Mouse (Mus musculus) limb, embryonic 13.5 days (tissue): ENCODE measurements around the gene Sec14l2. TPM values are rescaled to one million over a fixed set of nuclear protein-coding genes. Genes with fewer than 3 reads are reported as not detected.
"Not testable (repeated sequence)": the region's sequence is repeated elsewhere in the genome, so short reads cannot be mapped to it uniquely, and the experiment has no call there.

Experiments
- ATAC-seq: fragments of 200-750 bp; cut with Nextera tagmentation; 2 replicates; pipeline ENCODE4 v1.8.0; 2017; ENCODE audit warnings: low read depth, moderate number of reproducible peaks, moderate TSS enrichment; ENCODE audit not compliant: low FRiP score
- H3K27ac ChIP-seq: fragments of 300-500 bp; sonication (generic); 2 replicates; pipeline ENCODE4 v1.5.1; 2015; ENCODE audit warnings: inconsistent platforms, mild to moderate bottlenecking, moderate library complexity
- H3K27me3 ChIP-seq: fragments of 300-500 bp; sonication (generic); 2 replicates; pipeline ENCODE4 v1.6.1; 2015; ENCODE audit warnings: mild to moderate bottlenecking, inconsistent platforms
- H3K36me3 ChIP-seq: fragments of 300-500 bp; sonication (generic); 2 replicates; pipeline ENCODE4 v1.6.1; 2015; ENCODE audit warnings: inconsistent platforms, mild to moderate bottlenecking, moderate library complexity
- H3K4me1 ChIP-seq: fragments of 300-500 bp; sonication (generic); 2 replicates; pipeline ENCODE4 v1.6.1; 2015; ENCODE audit warnings: inconsistent platforms
- H3K4me2 ChIP-seq: fragments of 300-500 bp; sonication (generic); replicated peaks from 2 replicates; pipeline ENCODE4 v1.6.1; 2015; ENCODE audit warnings: inconsistent platforms, mild to moderate bottlenecking, moderate library complexity
- H3K4me3 ChIP-seq: fragments of 300-500 bp; sonication (generic); 2 replicates; pipeline ENCODE4 v1.5.1; 2015; ENCODE audit warnings: moderate library complexity, mild to moderate bottlenecking, inconsistent platforms
- H3K9ac ChIP-seq: fragments of 300-500 bp; sonication (generic); 2 replicates; pipeline ENCODE4 v1.6.1; 2015; ENCODE audit warnings: mild to moderate bottlenecking, inconsistent platforms
- H3K9me3 ChIP-seq: fragments of 300-500 bp; sonication (generic); 2 replicates; pipeline ENCODE4 v1.6.1; 2016; ENCODE audit warnings: inconsistent platforms
- WGBS: fragments of 180-500 bp; shearing (Covaris S2); methylation state at CpG from one replicate; pipeline ENCODE4 v1.1.7; 2015; 5-methylcytosine and 5-hydroxymethylcytosine counted together
- polyA plus RNA-seq: library from polyadenylated mRNA; unstranded; fragments of >200 nt; fragmentation: Nextera tagmentation; extraction: Ambion mirVana; gene quantifications from 2 replicates; pipeline ENCODE4 v1.2.1, GENCODE M21; 2015

Gene Sec14l2
- polyA plus RNA-seq, 1 experiment from 2014 or later = 3.5 TPM

DNA sequence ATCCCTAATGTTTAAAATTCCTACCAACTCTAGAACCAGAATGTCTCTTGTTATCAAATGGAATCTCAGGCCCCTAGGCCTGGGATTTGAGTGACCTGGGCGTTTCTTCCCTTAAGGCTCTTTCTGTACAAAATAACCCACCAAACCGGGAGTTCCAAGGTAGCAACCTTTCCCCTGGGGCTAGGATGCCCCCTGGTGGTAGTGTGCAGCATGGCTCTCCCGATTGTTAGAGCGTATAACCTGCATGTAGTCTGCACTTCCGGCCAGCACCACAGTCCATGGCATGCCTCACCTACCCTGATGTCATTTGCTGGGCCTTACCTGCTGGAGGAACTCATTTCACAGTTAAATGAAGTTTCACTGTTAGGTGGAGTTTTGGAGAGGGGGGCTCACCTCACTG is 707 bp upstream of the Sec14l2 start:
- H3K27ac ChIP-seq = no peak overlapping the region
- H3K9ac ChIP-seq = no peak overlapping the region
- peaks cover 20% of the 10 kb centered on the region; the same call in 1 of the 2 replicates for H3K9me3 ChIP-seq
- WGBS = 50% methylated on average over 5 of the region's 5 CpGs
- ATAC-seq = no peak
- H3K4me3 ChIP-seq = no peak overlapping the region
- no peaks in the 10 kb centered on the region for H3K36me3 ChIP-seq
- no peak overlapping the region for H3K4me2 ChIP-seq
- H3K4me1 ChIP-seq = peaks cover 2% of the 10 kb centered on the region
- H3K27me3 ChIP-seq = peaks cover 22% of the 10 kb centered on the region

GRCm38 (mm10) chr11:4122226-4122625 is 989 bp downstream of the Sec14l2 start:
- WGBS = 82% methylated on average over 5 of the region's 5 CpGs
- H3K27me3 ChIP-seq = peaks cover 37% of the 10 kb centered on the region
- no peak overlapping the region for H3K27ac ChIP-seq
- H3K4me1 ChIP-seq = peaks cover 17% of the 10 kb centered on the region
- no peak overlapping the region for H3K4me3 ChIP-seq
- no peak overlapping the region for H3K9ac ChIP-seq
- H3K4me2 ChIP-seq = no peak overlapping the region
- H3K9me3 ChIP-seq = peaks cover 20% of the 10 kb centered on the region; the same call in 1 of the 2 replicates
- no peaks in the 10 kb centered on the region for H3K36me3 ChIP-seq
- no peak for ATAC-seq

DNA sequence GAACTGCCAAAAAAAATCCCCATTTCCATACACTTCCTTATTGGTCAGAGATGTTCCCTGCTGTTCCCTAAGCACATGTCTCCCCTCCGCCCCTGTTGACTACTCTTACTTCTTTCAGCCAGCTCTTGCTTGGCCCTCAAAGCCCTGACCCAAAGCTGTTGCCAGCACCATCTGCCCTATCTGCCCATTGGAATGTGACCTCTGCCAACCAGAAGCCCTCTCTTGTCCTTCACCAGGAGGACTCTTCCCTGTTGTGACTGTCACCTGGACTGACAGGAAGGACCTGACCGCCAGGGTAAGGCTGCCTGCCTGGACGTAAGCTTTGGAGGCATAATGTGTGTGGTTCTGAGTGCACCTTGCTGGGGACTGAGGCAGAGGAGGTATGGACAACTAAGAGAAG is 1.5 kb downstream of the Sec14l2 start:
- Histone ChIP-seq H3K36me3 (no peaks in the 10 kb centered on the region), H3K4me1 (peaks cover 21% of the 10 kb centered on the region), H3K9ac (no peak overlapping the region), H3K4me3 (no peak overlapping the region), H3K27ac (no peak overlapping the region), H3K9me3 (peaks cover 16% of the 10 kb centered on the region; the same call in 1 of the 2 replicates), H3K27me3 (peaks cover 42% of the 10 kb centered on the region), H3K4me2 (no peak overlapping the region)
- ATAC-seq = no peak
- 75% methylated on average over 3 of the region's 3 CpGs for WGBS

DNA sequence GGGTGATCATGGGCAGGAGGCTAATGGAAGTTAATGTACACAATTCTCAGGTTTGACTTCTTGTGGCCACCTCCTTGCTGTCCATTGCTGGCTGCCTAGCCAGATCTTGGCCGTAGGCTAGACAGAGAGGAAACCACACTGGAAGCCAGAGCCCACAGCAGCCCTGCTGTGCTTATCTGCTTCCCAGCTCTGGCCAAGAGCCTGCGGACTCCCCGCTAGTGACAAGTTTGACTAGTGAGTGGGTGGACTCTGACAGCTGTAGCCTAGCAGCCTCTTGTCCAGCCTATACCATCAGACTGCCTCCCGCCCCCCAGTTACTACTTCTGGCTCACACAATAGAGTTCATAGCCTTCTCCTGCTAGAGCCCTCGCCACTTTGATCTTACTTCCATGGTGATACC is 3.6 kb downstream of the Sec14l2 start:
- Histone ChIP-seq H3K9me3 (no peaks in the 10 kb centered on the region), H3K4me2 (no peak overlapping the region), H3K4me1 (peaks cover 21% of the 10 kb centered on the region), H3K4me3 (no peak overlapping the region), H3K9ac (no peak overlapping the region), H3K27me3 (peaks cover 46% of the 10 kb centered on the region), H3K36me3 (no peaks in the 10 kb centered on the region), H3K27ac (no peak overlapping the region)
- ATAC-seq = no peak
- WGBS = 79% methylated on average over 5 of the region's 5 CpGs

- peak; percentile 64 for ATAC-seq
- peak overlapping the region; percentile 63 for H3K4me3 ChIP-seq
- WGBS = 3% methylated on average over 41 of the region's 41 CpGs
- H3K9me3 ChIP-seq = no peaks in the 10 kb centered on the region
- peak overlapping the region; percentile 39; the same call in 1 of the 2 replicates for H3K27ac ChIP-seq
- H3K9ac ChIP-seq = peak overlapping the region; percentile 85
- H3K36me3 ChIP-seq = no peaks in the 10 kb centered on the region
- H3K4me1 ChIP-seq = peaks cover 21% of the 10 kb centered on the region
- peak overlapping the region; percentile 96 for H3K4me2 ChIP-seq
- H3K27me3 ChIP-seq = peaks cover 46% of the 10 kb centered on the region
Measured at GRCm38 (mm10) chr11:4118081-4118921, 4.9 kb downstream of the Sec14l2 start.

- Histone ChIP-seq H3K4me2 (peak overlapping the region; percentile 96), H3K4me3 (peak overlapping the region; percentile 63), H3K27me3 (peaks cover 46% of the 10 kb centered on the region), H3K36me3 (no peaks in the 10 kb centered on the region), H3K9ac (peak overlapping the region; percentile 85), H3K27ac (no peak overlapping the region), H3K4me1 (peaks cover 21% of the 10 kb centered on the region), H3K9me3 (no peaks in the 10 kb centered on the region)
- 27% methylated on average over 3 of the region's 3 CpGs for WGBS
- ATAC-seq = no peak
Measured at GRCm38 (mm10) chr11:4117372-4118071, 5.7 kb downstream of the Sec14l2 start.

GRCm38 (mm10) chr11:4116458-4117141 is 6.6 kb downstream of the Sec14l2 start:
- Histone ChIP-seq H3K9ac (no peak overlapping the region), H3K4me2 (peak overlapping the region; percentile 96), H3K27ac (no peak overlapping the region), H3K27me3 (peaks cover 46% of the 10 kb centered on the region), H3K9me3 (no peaks in the 10 kb centered on the region), H3K4me1 (peaks cover 21% of the 10 kb centered on the region), H3K36me3 (no peaks in the 10 kb centered on the region), H3K4me3 (no peak overlapping the region)
- no peak for ATAC-seq
- WGBS = 56% methylated on average over 11 of the region's 11 CpGs

DNA sequence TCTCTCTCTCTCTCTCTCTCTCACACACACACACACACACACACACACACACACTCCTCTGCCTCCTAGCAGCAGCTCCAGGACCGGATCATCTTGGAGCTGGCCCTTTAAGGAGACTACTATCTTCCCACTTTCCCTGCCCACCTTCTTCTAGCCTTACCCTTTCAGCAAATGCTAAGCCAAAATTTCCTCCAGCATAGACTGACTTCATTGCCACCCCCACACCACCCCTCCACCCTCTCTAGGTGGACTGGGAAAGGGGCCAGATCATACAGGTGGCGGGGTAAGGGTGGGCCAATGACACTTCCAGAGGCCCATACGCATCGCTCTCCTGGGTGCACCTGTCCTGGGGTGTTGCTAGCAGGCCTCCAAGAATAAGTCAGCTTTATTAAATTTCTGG is 7.8 kb downstream of the Sec14l2 start:
- H3K36me3 ChIP-seq = peaks cover 4% of the 10 kb centered on the region; the same call in 1 of the 2 replicates

GRCm38 (mm10) chr11:4114541-4114940 is 8.7 kb downstream of the Sec14l2 start:
- H3K4me2 ChIP-seq, ATAC-seq, H3K36me3 ChIP-seq, H3K4me3 ChIP-seq, H3K9me3 ChIP-seq, H3K27ac ChIP-seq, H3K9ac ChIP-seq: not testable (repeated sequence)
- H3K4me1 ChIP-seq = peaks cover 21% of the 10 kb centered on the region
- H3K27me3 ChIP-seq = peaks cover 30% of the 10 kb centered on the region
- WGBS = 86% methylated on average over 6 of the region's 6 CpGs

More for the DNA sequence above, 7.8 kb downstream of the Sec14l2 start:
- Histone ChIP-seq H3K4me3 (no peak overlapping the region), H3K9ac (no peak overlapping the region), H3K4me1 (peaks cover 21% of the 10 kb centered on the region), H3K9me3 (no peaks in the 10 kb centered on the region), H3K27me3 (peaks cover 39% of the 10 kb centered on the region), H3K4me2 (no peak overlapping the region), H3K27ac (no peak overlapping the region)
- WGBS = 88% methylated on average over 4 of the region's 4 CpGs
- ATAC-seq = no peak

- H3K27me3 ChIP-seq = peaks cover 25% of the 10 kb centered on the region
- H3K4me2 ChIP-seq = no peak overlapping the region
- no peak overlapping the region for H3K27ac ChIP-seq
- H3K9me3 ChIP-seq = no peaks in the 10 kb centered on the region
- no peak overlapping the region for H3K9ac ChIP-seq
- no peak for ATAC-seq
- peaks cover 20% of the 10 kb centered on the region for H3K4me1 ChIP-seq
- peaks cover 7% of the 10 kb centered on the region; the same call in 1 of the 2 replicates for H3K36me3 ChIP-seq
- no peak overlapping the region for H3K4me3 ChIP-seq
- WGBS = 83% methylated on average over 6 of the region's 6 CpGs
Measured at GRCm38 (mm10) chr11:4113970-4114369, 9.2 kb downstream of the Sec14l2 start.

GRCm38 (mm10) chr11:4113496-4113895 is 9.7 kb downstream of the Sec14l2 start:
- Histone ChIP-seq H3K9ac (no peak overlapping the region), H3K36me3 (peaks cover 12% of the 10 kb centered on the region), H3K9me3 (no peaks in the 10 kb centered on the region), H3K4me2 (no peak overlapping the region), H3K4me1 (peaks cover 15% of the 10 kb centered on the region), H3K4me3 (no peak overlapping the region), H3K27me3 (peaks cover 22% of the 10 kb centered on the region), H3K27ac (no peak overlapping the region)
- no peak for ATAC-seq
- WGBS = 83% methylated on average over 4 of the region's 4 CpGs

DNA sequence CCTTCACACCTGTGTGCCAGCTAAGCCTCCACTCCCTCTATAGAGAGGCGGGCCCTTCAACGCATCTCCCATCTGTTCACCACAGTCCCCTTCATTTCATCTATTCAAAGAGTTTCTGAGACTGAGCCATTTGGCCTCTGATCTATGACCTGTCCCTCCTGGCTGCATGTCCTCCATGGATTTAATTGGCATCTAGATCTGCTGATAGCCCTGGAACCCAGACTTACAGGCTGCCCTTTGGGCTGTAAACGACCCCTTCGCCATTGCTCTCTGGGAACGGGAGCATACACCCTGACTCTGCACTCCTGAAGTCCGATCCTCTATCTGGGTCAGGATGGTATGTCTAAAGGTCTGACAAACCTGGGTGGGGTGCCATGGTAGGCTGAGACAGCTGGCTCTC is 10.4 kb downstream of the Sec14l2 start:
- no peaks in the 10 kb centered on the region for H3K9me3 ChIP-seq
- no peak for ATAC-seq
- peaks cover 16% of the 10 kb centered on the region for H3K36me3 ChIP-seq
- H3K9ac ChIP-seq = no peak overlapping the region
- no peak overlapping the region for H3K4me3 ChIP-seq
- WGBS = 61% methylated on average over 6 of the region's 6 CpGs
- H3K27ac ChIP-seq = no peak overlapping the region
- no peak overlapping the region for H3K4me2 ChIP-seq
- H3K4me1 ChIP-seq = peaks cover 11% of the 10 kb centered on the region
- peaks cover 16% of the 10 kb centered on the region for H3K27me3 ChIP-seq
